Mouse (Mus musculus): Measurements from ENCODE around the gene Rabl2.

DNA sequence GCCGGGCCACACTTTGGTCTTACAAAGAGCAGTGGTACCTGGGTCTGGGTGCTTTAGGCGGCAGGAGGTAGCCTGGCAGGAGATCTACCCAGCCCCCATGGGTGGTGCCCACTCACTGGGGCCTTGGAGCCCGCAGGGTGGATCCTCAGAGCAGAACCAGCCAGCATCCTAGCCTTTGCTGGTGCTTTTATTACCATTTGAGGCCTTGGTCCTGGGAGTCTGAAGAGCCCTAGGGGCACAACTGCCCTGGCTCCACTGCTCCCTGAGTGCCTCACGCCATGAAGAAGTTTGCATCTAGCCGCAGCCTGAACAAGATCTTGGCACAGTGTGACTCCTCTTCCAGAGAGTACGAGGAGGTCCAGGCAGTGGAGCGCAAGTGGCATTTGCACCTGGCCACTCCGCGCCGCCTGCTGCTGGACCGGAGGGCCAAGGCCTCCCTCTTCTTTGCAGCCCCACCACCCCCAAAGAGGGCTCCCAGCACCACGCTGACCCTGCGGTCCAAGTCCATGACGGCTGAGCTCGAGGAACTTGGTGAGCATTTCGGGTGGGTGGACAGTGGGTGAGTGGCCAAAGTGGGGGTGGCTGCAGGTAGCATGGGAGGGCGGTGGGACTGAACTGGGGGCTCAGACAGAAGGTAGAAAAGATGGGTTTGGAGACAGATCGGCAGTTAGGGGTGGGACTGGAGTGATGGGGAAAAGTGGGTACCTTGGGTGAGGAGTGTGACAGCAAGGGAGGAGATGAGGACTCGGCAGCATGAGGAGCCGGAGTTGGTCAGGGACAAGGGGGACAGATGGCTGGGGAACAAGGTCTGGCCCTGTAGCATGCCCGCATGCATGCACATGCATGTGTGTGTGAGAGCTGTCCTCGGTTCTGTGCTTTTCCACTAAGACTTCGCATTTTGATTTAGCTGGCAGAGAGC lies 58.5 kb downstream of the Rabl2 start:
- TF ChIP-seq CTCF (IDR thresholded peaks at IDR 0.05; ENCODE audit: borderline replicate concordance, insufficient read depth, low read depth, low read length), result no peak
- no peak for TF ChIP-seq POLR2A (IDR thresholded peaks at IDR 0.05; ENCODE audit: borderline replicate concordance, insufficient read depth, low read length)

Measured in cerebellum, adult 2 months (tissue).